8 mouse cellular contexts compared by ENCODE assay signal in the genomic region with DNA sequence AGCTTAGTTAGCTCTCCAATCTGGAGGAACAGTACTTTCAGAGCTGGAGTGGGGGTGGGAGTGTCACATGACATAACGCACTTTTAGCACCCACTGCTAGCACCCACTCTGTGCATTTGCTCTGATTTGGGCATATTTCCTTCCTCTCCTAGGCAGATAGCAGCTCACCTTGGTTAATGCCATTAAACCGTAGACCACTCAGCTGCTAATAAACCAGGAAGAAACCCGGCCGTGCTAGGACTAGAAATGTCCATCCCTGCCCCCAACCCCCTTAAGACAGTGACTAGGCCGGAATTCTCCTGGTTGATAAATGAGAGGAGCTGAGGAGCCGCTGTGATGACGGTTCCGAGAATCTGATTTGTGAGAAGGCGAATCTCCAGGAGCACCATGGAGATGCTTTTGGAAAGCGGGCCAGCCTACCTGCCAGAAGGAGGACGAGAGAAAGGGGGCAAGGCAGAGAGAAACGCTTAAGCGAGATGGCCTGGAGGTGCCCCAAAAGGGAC. TPM values are rescaled to one million over a fixed set of nuclear protein-coding genes. Genes with fewer than 3 reads are reported as not detected.
DNase-seq lines count a peak whose midpoint lies in the region; ATAC-seq and TF ChIP-seq lines count a peak whose summit lies in the region.

A gene (plus strand): TSS at position 70 of the 503 bp plus-strand sequence.

- TF ChIP-seq CTCF in small intestine, adult 2 months (IDR thresholded peaks at IDR 0.05; ENCODE audit: extremely low read depth, insufficient read length, insufficient replicate concordance, low read depth, low read length): no peak

- H3K36me3 ChIP-seq in kidney, embryonic 14.5 days (ENCODE audit: control insufficient read depth, insufficient read depth, low read length): no peaks in the 10 kb centered on the region
- H3K36me3 ChIP-seq in hindbrain, embryonic 16.5 days (ENCODE audit: control insufficient read depth, insufficient read depth, low read length): no peaks in the 10 kb centered on the region
- H3K36me3 ChIP-seq in limb, embryonic 14.5 days (ENCODE audit: control insufficient read depth, insufficient read depth, low read length): no peaks in the 10 kb centered on the region
- no peaks in the 10 kb centered on the region for H3K36me3 ChIP-seq in small intestine, adult 2 months (ENCODE audit: control insufficient read depth, insufficient read depth, low read length)

- no peak for DNase-seq in kidney, postnatal 36 days
- peak; percentile 57 for DNase-seq in embryo, embryonic 10.5 days (ENCODE audit: low spot score)
- DNase-seq in limb, embryonic 14.5 days (ENCODE audit: low spot score): no peak
- no peak for DNase-seq in gastrocnemius, postnatal 4 days (ENCODE audit: low spot score in 2 of 2)

- WGBS in kidney, embryonic 14.5 days: 11% methylated on average over 13 of the region's 13 CpGs
- WGBS in hindbrain, embryonic 16.5 days: 6% methylated on average over 13 of the region's 13 CpGs
- 12% methylated on average over 13 of the region's 13 CpGs for WGBS in limb, embryonic 14.5 days
- WGBS in small intestine, adult 2 months: 40% methylated on average over 13 of the region's 13 CpGs

- H3K4me1 ChIP-seq in kidney, embryonic 14.5 days (ENCODE audit: control insufficient read depth, insufficient read depth, low read length): peaks cover 9% of the 10 kb centered on the region; the same call in 1 of the 2 replicates
- H3K4me1 ChIP-seq in hindbrain, embryonic 16.5 days (ENCODE audit: control insufficient read depth, insufficient read depth, low read depth, low read length): peaks cover 15% of the 10 kb centered on the region
- H3K4me1 ChIP-seq in limb, embryonic 14.5 days (ENCODE audit: control insufficient read depth, insufficient read depth, low read length): peaks cover 4% of the 10 kb centered on the region; the same call in 1 of the 2 replicates
- peaks cover 9% of the 10 kb centered on the region for H3K4me1 ChIP-seq in small intestine, adult 2 months (ENCODE audit: control insufficient read depth, insufficient read depth, insufficient read length, low read length)

- H3K4me2 ChIP-seq in kidney, embryonic 14.5 days (replicated peaks; ENCODE audit: low read depth, low read length): peak within 1 kb of the TSS; percentile 100
- H3K4me2 ChIP-seq in hindbrain, embryonic 16.5 days (ENCODE audit: low read length): peak within 1 kb of the TSS; percentile 77
- peak within 1 kb of the TSS; percentile 98 for H3K4me2 ChIP-seq in limb, embryonic 14.5 days (replicated peaks; ENCODE audit: low read depth, low read length, severe bottlenecking)

- H3K9me3 ChIP-seq in kidney, embryonic 14.5 days (ENCODE audit: control insufficient read depth, low read length): no peaks in the 10 kb centered on the region
- H3K9me3 ChIP-seq in hindbrain, embryonic 16.5 days (ENCODE audit: control insufficient read depth, low read length): no peaks in the 10 kb centered on the region
- no peaks in the 10 kb centered on the region for H3K9me3 ChIP-seq in limb, embryonic 14.5 days (ENCODE audit: control insufficient read depth, low read length)

- peak; percentile 9; the same call in 1 of the 2 replicates for ATAC-seq in kidney, embryonic 14.5 days (ENCODE audit: low FRiP score, low TSS enrichment)
- peak; percentile 46; the same call in 1 of the 2 replicates for ATAC-seq in hindbrain, embryonic 16.5 days
- no peak for ATAC-seq in limb, embryonic 14.5 days (ENCODE audit: low FRiP score, low read depth)
- ATAC-seq in megakaryocyte-erythroid progenitor cell, adult 5-6 weeks (replicated peaks; ENCODE audit: low FRiP score, low TSS enrichment, poor library complexity, severe bottlenecking): no peak

- H3K27ac ChIP-seq in kidney, embryonic 14.5 days (ENCODE audit: low read depth, low read length): no peak within 1 kb of the TSS
- peak within 1 kb of the TSS; percentile 95 for H3K27ac ChIP-seq in hindbrain, embryonic 16.5 days (ENCODE audit: low read depth, low read length)
- no peak within 1 kb of the TSS for H3K27ac ChIP-seq in limb, embryonic 14.5 days (replicated peaks; ENCODE audit: low read depth, low read length)
- no peak within 1 kb of the TSS for H3K27ac ChIP-seq in small intestine, adult 2 months (ENCODE audit: insufficient read depth, low read depth, low read length)

- peak within 1 kb of the TSS; percentile 64 for H3K4me3 ChIP-seq in kidney, embryonic 14.5 days (ENCODE audit: low read length)
- peak within 1 kb of the TSS; percentile 79 for H3K4me3 ChIP-seq in hindbrain, embryonic 16.5 days (ENCODE audit: low read length)
- H3K4me3 ChIP-seq in limb, embryonic 14.5 days (replicated peaks; ENCODE audit: low read length): peak within 1 kb of the TSS; percentile 56
- peak within 1 kb of the TSS; percentile 39 for H3K4me3 ChIP-seq in small intestine, adult 2 months (ENCODE audit: low read depth, low read length)

- peak within 1 kb of the TSS; percentile 63; the same call in 1 of the 2 replicates for H3K9ac ChIP-seq in kidney, embryonic 14.5 days (ENCODE audit: low read depth, low read length)
- peak within 1 kb of the TSS; percentile 88 for H3K9ac ChIP-seq in hindbrain, embryonic 16.5 days (ENCODE audit: low read depth, low read length)
- peak within 1 kb of the TSS; percentile 52 for H3K9ac ChIP-seq in limb, embryonic 14.5 days (ENCODE audit: low read depth, low read length, severe bottlenecking)

- peaks cover 54% of the 10 kb centered on the region for H3K27me3 ChIP-seq in kidney, embryonic 14.5 days (ENCODE audit: control insufficient read depth, insufficient read depth, low read length)
- H3K27me3 ChIP-seq in hindbrain, embryonic 16.5 days (replicated peaks; ENCODE audit: control insufficient read depth, insufficient read depth, low read length): no peaks in the 10 kb centered on the region
- peaks cover 48% of the 10 kb centered on the region for H3K27me3 ChIP-seq in limb, embryonic 14.5 days (ENCODE audit: control insufficient read depth, insufficient read depth, low read length)
- H3K27me3 ChIP-seq in small intestine, adult 2 months (ENCODE audit: control insufficient read depth, insufficient read depth, low read length): peaks cover 24% of the 10 kb centered on the region

- TF ChIP-seq POLR2A in limb, embryonic 14.5 days (IDR thresholded peaks at IDR 0.05; ENCODE audit: borderline replicate concordance, extremely low read depth, insufficient read depth, insufficient read length): no peak
- TF ChIP-seq POLR2A in small intestine, adult 2 months (IDR thresholded peaks at IDR 0.05; ENCODE audit: low read depth, low read length): no peak

RNA-seq across cellular contexts. Expression of the gene that starts here (rescaled TPM):
- polyA plus RNA-seq in kidney, embryonic 14.5 days (2014; fragmentation: Nextera tagmentation; extraction: Ambion mirVana): 1.8 and 2.9 TPM in 2 replicates
- polyA plus RNA-seq in hindbrain, embryonic 16.5 days (2015; fragmentation: Nextera tagmentation; extraction: Ambion mirVana): 21.7 and 31.4 TPM in 2 replicates
- polyA plus RNA-seq in limb, embryonic 14.5 days (2012; rRNA removed): 1.9 and 2.5 TPM in 2 replicates
- polyA plus RNA-seq in limb, embryonic 14.5 days (2014; fragmentation: Nextera tagmentation; extraction: Ambion mirVana): 4.2 TPM in 2 replicates
- 0.19 and 0.61 TPM in 2 replicates for polyA plus RNA-seq in small intestine, adult 2 months (2012; rRNA removed)
- total RNA-seq in gastrocnemius, postnatal 4 days (2021): under 1 TPM; 0.18 to 0.39 TPM
- total RNA-seq in megakaryocyte-erythroid progenitor cell, adult 5-6 weeks (2014; fragmentation: Nextera tagmentation): not detected in 2 replicates
- not detected in 2 replicates for total RNA-seq in megakaryocyte-erythroid progenitor cell, adult 5-6 weeks (2017)

Comparison
In these comparisons a context has a peak if more than half of its experiments do, and no peak if none do; other contexts are left out.
1. ATAC-seq: peak in kidney, embryonic 14.5 days (single experiment) and hindbrain, embryonic 16.5 days (single experiment); none in limb, embryonic 14.5 days (single experiment) and megakaryocyte-erythroid progenitor cell, adult 5-6 weeks (single experiment).
2. Peak in every context shown above with its lines, with median percentiles within 50 percentile points of each other: H3K4me2 ChIP-seq, H3K4me3 ChIP-seq and H3K9ac ChIP-seq.